Mouse (Mus musculus): ENCODE results near the gene H2afv. TPM values are rescaled to one million over a fixed set of nuclear protein-coding genes. Genes with fewer than 3 reads are reported as not detected.
"Not testable (repeated sequence)": the region's sequence is repeated elsewhere in the genome, so short reads cannot be mapped to it uniquely, and the experiment has no call there.

The H2afv gene
- polyA plus RNA-seq, 1 experiment from 2014 or later, result 552 TPM

DNA sequence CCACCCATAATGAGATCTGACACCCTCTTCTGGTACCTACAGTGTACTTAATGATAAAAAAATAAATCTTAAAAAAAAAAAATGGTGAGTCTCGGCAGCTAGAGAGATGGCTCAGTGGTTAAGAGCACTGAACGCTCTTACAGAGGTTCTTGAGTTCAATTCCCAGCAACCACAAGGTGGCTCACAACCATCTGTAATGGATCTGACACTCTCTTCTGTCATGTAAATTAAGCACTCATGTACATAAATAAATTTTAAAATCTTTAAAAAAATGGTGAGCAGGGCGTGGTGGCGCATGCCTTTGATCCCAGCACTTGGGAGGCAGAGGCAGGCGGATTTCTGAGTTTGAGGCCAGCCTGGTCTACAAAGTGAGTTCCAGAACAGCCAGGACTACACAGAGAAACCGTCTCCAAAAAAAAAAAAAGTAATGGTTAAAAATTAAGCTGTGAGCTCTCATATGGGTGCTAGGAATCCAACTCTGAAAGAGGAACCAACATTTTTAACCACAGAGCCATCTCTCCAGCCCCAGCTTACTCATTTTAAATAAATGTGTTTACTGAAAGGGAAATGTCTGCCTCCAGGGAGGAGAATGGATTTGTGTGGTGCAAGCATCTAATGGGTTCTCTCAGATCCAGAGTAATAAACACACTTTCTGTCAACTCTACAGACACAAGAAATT is 19.1 kb upstream of the H2afv start:
- 90% methylated on average over 6 of the region's 6 CpGs for WGBS

DNA sequence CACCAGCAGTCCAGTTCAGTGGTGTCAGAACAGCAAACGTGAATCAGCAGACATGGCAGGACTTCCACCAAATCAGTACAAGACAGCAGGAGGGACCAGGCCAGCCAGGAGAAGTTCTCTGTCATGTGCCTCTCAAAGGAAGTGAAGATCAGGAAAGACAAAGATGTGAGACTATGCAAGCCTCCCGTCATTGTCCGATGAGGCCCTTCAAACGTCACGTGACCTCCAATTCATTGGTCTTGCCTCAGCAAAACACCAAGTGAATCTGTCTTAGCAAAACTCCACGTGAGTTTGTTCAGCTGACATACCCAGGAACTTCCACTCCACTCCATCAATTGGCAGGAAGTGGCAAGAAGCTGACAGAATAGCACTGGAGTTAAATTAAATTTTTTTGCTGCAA is 11.8 kb upstream of the H2afv start:
- ATAC-seq (replicated peaks; ENCODE audit: low FRiP score), result no peak
- Histone ChIP-seq H3K27ac (no peak overlapping the region), H3K36me3 (no peaks in the 10 kb centered on the region), H3K9me3 (replicated peaks) (no peaks in the 10 kb centered on the region), H3K27me3 (no peaks in the 10 kb centered on the region), H3K4me3 (replicated peaks) (no peak overlapping the region), H3K9ac (no peak overlapping the region), H3K4me1 (no peaks in the 10 kb centered on the region), H3K4me2 (no peak overlapping the region)
- WGBS, result 79% methylated on average over 6 of the region's 6 CpGs

More for the DNA sequence above, 19.1 kb upstream of the H2afv start:
- Histone ChIP-seq H3K4me3 (replicated peaks) (no peak overlapping the region), H3K9ac (no peak overlapping the region), H3K4me2 (no peak overlapping the region), H3K27ac (no peak overlapping the region), H3K9me3 (replicated peaks) (no peaks in the 10 kb centered on the region), H3K36me3 (peaks cover 29% of the 10 kb centered on the region), H3K4me1 (no peaks in the 10 kb centered on the region), H3K27me3 (no peaks in the 10 kb centered on the region)
- ATAC-seq (replicated peaks; ENCODE audit: low FRiP score), result no peak

DNA sequence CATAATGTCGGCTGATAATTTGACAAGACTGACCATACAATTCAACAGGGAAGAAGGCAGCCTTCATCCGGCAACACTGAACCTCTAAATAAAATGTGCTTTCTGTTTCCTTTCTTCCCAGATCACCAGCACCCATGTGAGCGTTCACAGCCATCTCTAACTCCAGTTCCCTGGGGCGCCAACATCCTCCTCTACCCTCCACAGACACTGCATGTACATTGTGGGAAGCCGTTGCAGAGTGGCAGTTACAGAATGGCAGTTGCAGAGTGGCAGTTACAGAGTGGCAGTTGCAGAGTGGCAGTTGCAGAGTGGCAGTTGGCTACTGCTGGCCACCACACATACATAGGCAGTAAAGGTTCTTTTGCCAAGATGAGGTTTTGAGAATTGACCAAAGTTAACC is 3.9 kb upstream of the H2afv start:
- not testable (repeated sequence) for H3K27me3 ChIP-seq; H3K4me1 ChIP-seq; H3K9ac ChIP-seq; H3K9me3 ChIP-seq (replicated peaks); H3K27ac ChIP-seq; H3K4me2 ChIP-seq; H3K36me3 ChIP-seq; ATAC-seq (replicated peaks; ENCODE audit: low FRiP score); H3K4me3 ChIP-seq (replicated peaks)
- WGBS, result 92% methylated on average over 5 of the region's 5 CpGs

DNA sequence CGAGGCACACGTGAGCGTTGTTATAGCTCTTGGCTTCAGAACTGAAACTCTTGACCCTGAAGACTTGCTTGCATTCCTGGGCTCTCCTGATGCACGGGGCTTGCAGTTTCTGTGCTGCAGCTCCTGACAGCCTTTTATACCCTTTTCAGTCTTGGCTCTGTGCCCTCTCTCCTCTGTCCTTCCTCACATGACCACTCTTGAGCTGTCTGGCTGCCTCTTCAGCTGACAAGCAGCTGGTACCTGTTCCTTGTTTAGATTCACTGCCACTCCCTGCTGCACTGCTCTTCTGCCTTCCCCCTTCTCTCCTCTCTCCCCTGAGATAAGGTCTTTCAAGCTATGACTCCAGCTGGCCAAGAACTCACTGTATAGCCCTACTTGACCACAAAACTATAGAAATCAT is 3.2 kb upstream of the H2afv start:
- Histone ChIP-seq H3K4me3 (replicated peaks) (no peak overlapping the region), H3K4me2 (no peak overlapping the region), H3K9me3 (replicated peaks) (no peaks in the 10 kb centered on the region), H3K27me3 (no peaks in the 10 kb centered on the region), H3K36me3 (no peaks in the 10 kb centered on the region), H3K4me1 (peaks cover 12% of the 10 kb centered on the region), H3K9ac (no peak overlapping the region), H3K27ac (no peak overlapping the region)
- 77% methylated on average over 4 of the region's 4 CpGs for WGBS
- ATAC-seq (replicated peaks; ENCODE audit: low FRiP score), result no peak

DNA sequence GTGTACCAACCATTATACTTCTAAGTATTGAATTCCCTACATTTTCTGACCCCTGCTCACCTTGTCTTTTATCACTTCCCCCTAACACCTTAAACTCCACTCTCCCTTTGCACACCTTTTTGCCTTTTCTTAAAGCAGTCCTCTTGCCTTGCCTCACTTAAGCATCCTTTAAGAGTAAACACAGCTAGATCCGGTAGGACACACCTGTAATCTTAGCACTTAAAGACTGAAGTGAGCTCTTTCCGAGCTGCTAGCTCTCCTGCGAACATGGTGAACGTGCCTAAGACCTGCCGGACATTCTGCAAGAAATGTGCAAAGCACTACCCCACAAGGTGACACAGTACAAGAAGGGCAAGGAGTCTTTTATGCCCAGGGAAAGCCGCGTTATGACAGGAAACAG is 1.7 kb upstream of the H2afv start:
- Histone ChIP-seq H3K4me2 (no peak overlapping the region), H3K27ac (no peak overlapping the region), H3K9ac (no peak overlapping the region), H3K4me1 (peaks cover 13% of the 10 kb centered on the region), H3K27me3 (no peaks in the 10 kb centered on the region), H3K36me3 (peaks cover 7% of the 10 kb centered on the region), H3K4me3 (replicated peaks) (no peak overlapping the region), H3K9me3 (replicated peaks) (no peaks in the 10 kb centered on the region; the same call in 1 of the 2 replicates)
- WGBS, result 88% methylated on average over 7 of the region's 7 CpGs
- ATAC-seq (replicated peaks; ENCODE audit: low FRiP score), result no peak

DNA sequence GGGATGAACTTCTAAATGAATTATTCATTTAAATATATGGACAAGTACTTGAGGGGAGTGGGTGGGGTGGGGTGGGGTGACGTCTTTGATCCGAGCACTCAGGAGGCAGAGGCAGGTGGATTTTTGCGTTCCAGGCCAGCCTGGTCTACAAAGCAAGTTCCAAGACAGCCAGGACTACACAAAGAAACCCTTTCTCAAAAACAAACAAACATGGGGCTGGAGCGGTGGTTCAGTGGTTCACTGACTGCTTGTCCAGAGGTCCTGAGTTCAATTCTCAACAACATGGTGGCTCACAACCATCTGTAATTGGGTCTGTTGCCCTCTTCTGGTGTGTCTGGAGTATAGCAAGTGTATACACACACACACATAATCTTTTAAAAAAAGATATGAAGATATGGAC is 1.2 kb upstream of the H2afv start:
- H3K4me2 ChIP-seq, result peak overlapping the region; percentile 66; the same call in 1 of the 2 replicates
- H3K36me3 ChIP-seq, result peaks cover 11% of the 10 kb centered on the region
- H3K9ac ChIP-seq, result no peak overlapping the region
- H3K4me3 ChIP-seq (replicated peaks), result no peak overlapping the region
- WGBS, result 83% methylated on average over 4 of the region's 4 CpGs
- no peak for ATAC-seq (replicated peaks; ENCODE audit: low FRiP score)
- no peaks in the 10 kb centered on the region; the same call in 1 of the 2 replicates for H3K9me3 ChIP-seq (replicated peaks)
- H3K27ac ChIP-seq, result no peak overlapping the region
- H3K27me3 ChIP-seq, result no peaks in the 10 kb centered on the region
- peaks cover 13% of the 10 kb centered on the region for H3K4me1 ChIP-seq

DNA sequence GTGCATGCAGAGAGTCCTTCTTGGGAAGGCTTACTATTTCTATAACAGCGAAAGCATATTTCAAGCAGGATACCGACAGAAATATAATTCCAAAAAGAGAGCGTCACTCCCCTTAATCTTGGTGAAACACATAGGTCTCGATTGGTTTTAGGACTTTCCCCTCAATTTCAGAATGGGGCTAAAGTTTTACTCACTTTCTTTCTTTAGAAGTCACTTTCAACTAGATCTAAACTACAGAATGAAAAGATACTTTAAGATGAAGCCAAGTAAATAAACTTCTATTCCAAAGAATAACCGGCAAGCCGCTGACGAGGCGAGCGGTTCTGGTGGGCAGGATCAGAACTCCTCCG is 541 bp downstream of the H2afv start:
- H3K4me1 ChIP-seq, result peaks cover 13% of the 10 kb centered on the region
- no peak for ATAC-seq (replicated peaks; ENCODE audit: low FRiP score)
- H3K9ac ChIP-seq, result peak overlapping the region; percentile 83
- under 1% methylated on average over 10 of the region's 10 CpGs for WGBS
- H3K36me3 ChIP-seq, result peaks cover 18% of the 10 kb centered on the region
- no peaks in the 10 kb centered on the region for H3K27me3 ChIP-seq
- H3K9me3 ChIP-seq (replicated peaks), result no peaks in the 10 kb centered on the region; the same call in 1 of the 2 replicates
- peak overlapping the region; percentile 66 for H3K4me2 ChIP-seq
- peak overlapping the region; percentile 97 for H3K27ac ChIP-seq
- peak overlapping the region; percentile 83 for H3K4me3 ChIP-seq (replicated peaks)

DNA sequence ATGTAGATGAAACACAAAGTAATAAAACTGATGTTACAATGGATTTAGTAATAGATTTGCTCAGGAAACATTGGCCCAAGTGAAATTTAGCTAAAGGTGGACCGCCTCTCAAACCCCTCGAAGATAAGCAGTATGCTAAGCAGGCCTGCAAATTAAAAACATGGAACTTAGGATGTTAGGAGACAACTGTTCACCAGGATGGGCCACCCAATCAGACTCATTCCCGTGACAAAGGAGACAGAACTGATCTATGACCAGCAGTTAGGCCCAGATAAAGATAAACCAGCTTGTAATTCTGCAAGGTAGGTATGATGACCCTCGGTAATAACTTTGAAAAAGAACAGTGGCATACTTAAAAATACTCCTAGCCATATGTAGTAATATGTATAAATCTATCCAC is 1.1 kb downstream of the H2afv start:
- WGBS, result 55% methylated on average over 4 of the region's 4 CpGs
- ATAC-seq (replicated peaks; ENCODE audit: low FRiP score), result no peak
- H3K4me1 ChIP-seq, result peaks cover 13% of the 10 kb centered on the region
- H3K27me3 ChIP-seq, result no peaks in the 10 kb centered on the region
- peak overlapping the region; percentile 83 for H3K4me3 ChIP-seq (replicated peaks)
- peaks cover 22% of the 10 kb centered on the region for H3K36me3 ChIP-seq
- H3K4me2 ChIP-seq, result peak overlapping the region; percentile 66
- H3K9ac ChIP-seq, result peak overlapping the region; percentile 83
- peak overlapping the region; percentile 97 for H3K27ac ChIP-seq
- H3K9me3 ChIP-seq (replicated peaks), result no peaks in the 10 kb centered on the region; the same call in 1 of the 2 replicates

DNA sequence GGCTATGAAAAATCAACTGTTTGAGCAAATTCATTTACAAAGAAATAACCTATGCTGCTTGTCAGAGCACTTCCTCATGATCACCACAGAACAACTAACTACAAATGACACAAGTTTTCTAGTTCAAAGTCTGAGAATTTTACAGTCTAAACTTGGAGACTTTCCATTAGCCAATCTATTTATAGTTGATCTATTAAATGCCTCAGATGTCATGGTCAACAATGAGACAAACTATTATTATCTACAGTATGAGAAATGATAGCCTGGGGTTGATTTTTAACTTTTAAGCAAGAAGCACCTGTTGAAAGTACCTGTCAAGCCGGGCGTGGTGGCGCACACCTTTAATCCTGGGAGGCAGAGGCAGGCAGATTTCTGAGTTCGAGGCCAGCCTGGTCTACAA is 1.7 kb downstream of the H2afv start:
- no peak overlapping the region for H3K9ac ChIP-seq
- H3K4me2 ChIP-seq, result peak overlapping the region; percentile 66; the same call in 1 of the 2 replicates
- WGBS, result 95% methylated on average over 4 of the region's 4 CpGs
- H3K27me3 ChIP-seq, result no peaks in the 10 kb centered on the region
- peaks cover 27% of the 10 kb centered on the region for H3K36me3 ChIP-seq
- H3K27ac ChIP-seq, result no peak overlapping the region
- ATAC-seq (replicated peaks; ENCODE audit: low FRiP score), result no peak
- H3K4me1 ChIP-seq, result peaks cover 13% of the 10 kb centered on the region
- H3K9me3 ChIP-seq (replicated peaks), result no peaks in the 10 kb centered on the region; the same call in 1 of the 2 replicates
- peak overlapping the region; percentile 83; the same call in 1 of the 2 replicates for H3K4me3 ChIP-seq (replicated peaks)

DNA sequence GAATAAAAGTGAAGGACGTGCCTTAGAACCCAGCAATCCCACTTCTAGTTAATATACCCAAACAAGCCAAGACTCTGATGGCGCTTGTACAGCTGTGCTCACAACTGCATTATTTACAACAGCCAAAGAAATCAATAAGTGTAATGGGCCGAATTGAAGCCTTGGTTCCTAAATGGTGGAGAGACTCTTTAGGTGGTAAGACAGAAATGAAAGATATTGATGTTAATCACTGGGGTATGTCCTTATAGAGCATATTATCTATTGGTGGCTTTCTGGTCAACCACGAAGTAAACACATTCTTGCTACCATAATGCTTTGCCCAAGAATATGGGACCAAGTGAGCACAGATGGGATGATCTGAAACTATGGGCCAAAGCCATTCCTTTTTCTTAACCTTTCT is 4.1 kb downstream of the H2afv start:
- Histone ChIP-seq H3K4me1 (peaks cover 13% of the 10 kb centered on the region), H3K4me3 (replicated peaks) (no peak overlapping the region), H3K36me3 (peaks cover 51% of the 10 kb centered on the region), H3K27ac (no peak overlapping the region), H3K9ac (no peak overlapping the region), H3K4me2 (no peak overlapping the region), H3K27me3 (no peaks in the 10 kb centered on the region), H3K9me3 (replicated peaks) (no peaks in the 10 kb centered on the region; the same call in 1 of the 2 replicates)
- WGBS, result 95% methylated on average over 4 of the region's 4 CpGs
- ATAC-seq (replicated peaks; ENCODE audit: low FRiP score), result no peak

DNA sequence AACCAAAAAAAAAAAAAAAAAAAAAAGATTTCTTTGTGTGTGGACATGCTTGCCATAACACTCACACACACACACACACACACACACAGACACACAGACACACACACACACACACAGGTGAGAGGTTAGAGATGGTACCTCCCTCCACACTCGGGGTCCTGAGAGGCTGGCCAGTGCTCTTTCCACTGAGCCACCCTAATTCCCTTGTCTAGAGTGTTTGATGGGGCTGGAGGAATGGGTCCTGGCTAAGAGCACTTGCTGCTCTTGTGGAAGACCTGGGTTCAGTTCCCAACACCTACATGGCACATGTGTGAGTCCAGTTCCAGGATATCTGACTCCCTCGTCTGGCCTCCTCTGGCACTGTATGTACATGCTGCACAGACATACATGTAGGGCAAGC is 6.6 kb downstream of the H2afv start:
- Histone ChIP-seq H3K9me3 (replicated peaks) (no peaks in the 10 kb centered on the region; the same call in 1 of the 2 replicates), H3K27me3 (no peaks in the 10 kb centered on the region), H3K4me3 (replicated peaks) (no peak overlapping the region), H3K9ac (no peak overlapping the region), H3K36me3 (peaks cover 76% of the 10 kb centered on the region), H3K4me2 (no peak overlapping the region), H3K4me1 (peaks cover 3% of the 10 kb centered on the region; the same call in 1 of the 2 replicates), H3K27ac (no peak overlapping the region)
- WGBS, result 88% methylated on average over 2 of the region's 2 CpGs
- no peak for ATAC-seq (replicated peaks; ENCODE audit: low FRiP score)

DNA sequence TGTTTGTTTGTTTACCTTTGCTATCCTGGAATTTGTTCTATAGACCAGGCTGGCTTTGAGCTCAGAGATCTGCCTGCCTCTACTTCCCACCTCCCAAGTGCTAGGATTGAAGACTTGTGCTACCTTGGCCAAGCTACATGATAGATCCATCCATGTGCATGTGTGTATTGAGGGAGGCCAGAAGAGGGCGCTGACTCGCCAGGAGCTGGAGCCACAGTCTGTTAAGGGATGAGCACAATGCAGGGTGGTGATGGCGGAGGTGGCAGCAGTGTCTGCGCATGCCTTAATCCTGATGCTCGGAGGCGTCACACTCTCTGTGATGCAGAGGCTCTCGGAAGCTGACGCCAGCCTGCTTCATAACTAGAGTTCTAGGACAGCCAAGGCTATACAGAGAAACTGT is 7.8 kb downstream of the H2afv start:
- no peak for ATAC-seq (replicated peaks; ENCODE audit: low FRiP score)
- H3K4me3 ChIP-seq (replicated peaks), result no peak overlapping the region
- H3K9me3 ChIP-seq (replicated peaks), result no peaks in the 10 kb centered on the region; the same call in 1 of the 2 replicates
- 80% methylated on average over 8 of the region's 8 CpGs for WGBS
- no peak overlapping the region for H3K9ac ChIP-seq
- no peak overlapping the region for H3K27ac ChIP-seq
- H3K27me3 ChIP-seq, result no peaks in the 10 kb centered on the region
- H3K4me2 ChIP-seq, result no peak overlapping the region
- no peaks in the 10 kb centered on the region for H3K4me1 ChIP-seq
- peaks cover 86% of the 10 kb centered on the region for H3K36me3 ChIP-seq

DNA sequence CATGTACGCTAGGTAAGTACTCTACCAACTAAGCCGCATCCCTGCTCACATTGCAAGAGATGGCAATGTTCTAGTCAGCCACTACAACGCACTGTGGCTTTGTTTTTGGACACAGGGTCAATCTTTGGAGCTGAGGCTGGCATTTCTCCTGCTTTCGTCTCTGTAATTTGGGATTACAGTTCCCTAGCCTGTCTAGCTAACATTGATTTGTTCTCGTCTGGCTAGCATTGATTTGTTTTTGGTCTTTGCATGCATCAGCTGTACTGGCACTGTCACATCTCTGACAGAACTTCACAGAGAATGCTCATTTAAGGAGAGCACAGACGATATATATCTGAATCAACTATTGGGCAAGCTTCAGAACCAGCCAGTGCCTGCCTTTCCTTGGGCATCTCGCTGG is 14.1 kb downstream of the H2afv start:
- 91% methylated on average over 7 of the region's 7 CpGs for WGBS
- Histone ChIP-seq H3K36me3 (peaks cover 97% of the 10 kb centered on the region), H3K4me1 (no peaks in the 10 kb centered on the region), H3K27me3 (no peaks in the 10 kb centered on the region), H3K4me2 (no peak overlapping the region), H3K9ac (no peak overlapping the region), H3K9me3 (replicated peaks) (no peaks in the 10 kb centered on the region), H3K27ac (no peak overlapping the region), H3K4me3 (replicated peaks) (no peak overlapping the region)
- no peak for ATAC-seq (replicated peaks; ENCODE audit: low FRiP score)
